Mouse (Mus musculus) limb, embryonic 14.5 days (tissue): ENCODE results near the gene Col5a3. TPM values are rescaled to one million over a fixed set of nuclear protein-coding genes. Genes with fewer than 3 reads are reported as not detected.

Experiments
- ATAC-seq: fragments of 200-750 bp; cut with Nextera tagmentation; 2 replicates; pipeline ENCODE4 v1.8.0; 2017; ENCODE audit warnings: low read depth, moderate number of reproducible peaks, moderate TSS enrichment; ENCODE audit not compliant: low FRiP score
- DNase-seq: peaks from one replicate; pipeline ENCODE4 v3.0.0-alpha.2; 2015; ENCODE audit warnings: low spot score
- H3K27ac ChIP-seq: fragments of 300-500 bp; sonication (generic); replicated peaks from 2 replicates; pipeline ENCODE4 v1.5.1; 2014; ENCODE audit warnings: low read depth, mild to moderate bottlenecking, low read length, moderate library complexity, mixed read lengths
- H3K27me3 ChIP-seq: fragments of 300-500 bp; sonication (generic); 2 replicates; pipeline ENCODE4 v1.6.1; 2014; ENCODE audit warnings: low read length, mixed read lengths; ENCODE audit not compliant: control insufficient read depth, insufficient read depth
- H3K36me3 ChIP-seq: fragments of 300-500 bp; sonication (generic); 2 replicates; pipeline ENCODE4 v1.6.1; 2014; ENCODE audit warnings: mild to moderate bottlenecking, low read length, moderate library complexity, mixed read lengths; ENCODE audit not compliant: control insufficient read depth, insufficient read depth
- H3K4me1 ChIP-seq: fragments of 300-500 bp; sonication (generic); 2 replicates; pipeline ENCODE4 v1.6.1; 2014; ENCODE audit warnings: antibody characterized with exemption, low read length, mixed read lengths; ENCODE audit not compliant: control insufficient read depth, insufficient read depth
- H3K4me2 ChIP-seq: fragments of 300-500 bp; sonication (generic); replicated peaks from 2 replicates; pipeline ENCODE4 v1.6.1; 2014; ENCODE audit warnings: low read depth, mild to moderate bottlenecking, low read length, moderate library complexity; ENCODE audit not compliant: severe bottlenecking
- H3K4me3 ChIP-seq: fragments of 300-500 bp; sonication (generic); replicated peaks from 2 replicates; pipeline ENCODE4 v1.5.1; 2014; ENCODE audit warnings: low read length
- H3K9ac ChIP-seq: fragments of 300-500 bp; sonication (generic); 2 replicates; pipeline ENCODE4 v1.6.1; 2014; ENCODE audit warnings: mild to moderate bottlenecking, low read depth, low read length, moderate library complexity; ENCODE audit not compliant: severe bottlenecking
- H3K9me3 ChIP-seq: fragments of 300-500 bp; sonication (generic); 2 replicates; pipeline ENCODE4 v1.6.1; 2016; ENCODE audit warnings: low read length; ENCODE audit not compliant: control insufficient read depth
- POLR2A ChIP-seq: fragments of 200-500 bp; IDR thresholded peaks from 2 replicates; pipeline ENCODE4 v1.8.0; 2012; ENCODE audit warnings: inconsistent platforms, mild to moderate bottlenecking, moderate library complexity, borderline replicate concordance; ENCODE audit not compliant: insufficient read depth, insufficient read length; ENCODE audit errors: extremely low read depth
- WGBS: fragments of 180-500 bp; shearing (Covaris S2); extraction: QIAGEN DNeasy Blood & Tissue Kit; methylation state at CpG from one replicate; pipeline ENCODE4 v1.1.7; 2014; 5-methylcytosine and 5-hydroxymethylcytosine counted together
- polyA plus RNA-seq, 2 experiments: library from polyadenylated mRNA; depleted of rRNA in 1 of 2; stranded (reverse) in 1 of 2; unstranded in 1 of 2; fragments of >200 nt; fragmentation: Nextera tagmentation in 1 of 2; extraction: Ambion mirVana in 1 of 2; gene quantifications; 2 replicates each; pipeline versions ENCODE4 v1.2.1 to v1.2.3; 2012 to 2014

Gene Col5a3
- polyA plus RNA-seq, 2 experiments, result 4.5 to 6.7 TPM

- peaks cover 19% of the 10 kb centered on the region for H3K27me3 ChIP-seq
- H3K4me3 ChIP-seq, result no peak overlapping the region
- DNase-seq, result no peak
- H3K9me3 ChIP-seq, result no peaks in the 10 kb centered on the region
- H3K36me3 ChIP-seq, result no peaks in the 10 kb centered on the region
- H3K4me1 ChIP-seq, result peaks cover 5% of the 10 kb centered on the region; the same call in 1 of the 2 replicates
- no peak for ATAC-seq
- WGBS, result 37% methylated on average over 2 of the region's 2 CpGs
- H3K27ac ChIP-seq, result no peak overlapping the region
- no peak overlapping the region for H3K4me2 ChIP-seq
- TF ChIP-seq POLR2A, result no peak
- H3K9ac ChIP-seq, result no peak overlapping the region
Measured at GRCm38 (mm10) chr9:20721582-20721981, 93.3 kb downstream of the Col5a3 start.

Other genes with a start within 250 kb of the Col5a3 start
- gene Zfp846, start 233.8 kb downstream of the Col5a3 start, polyA plus RNA-seq (2012; rRNA removed), result 10.6 and 13.1 TPM in 2 replicates
- 18.2 and 20.0 TPM in 2 replicates for gene Zfp846, start 233.8 kb downstream of the Col5a3 start, polyA plus RNA-seq (2014; fragmentation: Nextera tagmentation; extraction: Ambion mirVana)
- gene Ubl5, start 172.2 kb downstream of the Col5a3 start, polyA plus RNA-seq (2012; rRNA removed), result 229 and 475 TPM in 2 replicates
- 347 and 354 TPM in 2 replicates for gene Ubl5, start 172.2 kb downstream of the Col5a3 start, polyA plus RNA-seq (2014; fragmentation: Nextera tagmentation; extraction: Ambion mirVana)
- 41.5 and 52.8 TPM in 2 replicates for gene Fbxl12, start 170.3 kb downstream of the Col5a3 start, polyA plus RNA-seq (2012; rRNA removed)
- gene Fbxl12, start 170.3 kb downstream of the Col5a3 start, polyA plus RNA-seq (2014; fragmentation: Nextera tagmentation; extraction: Ambion mirVana), result 11.9 and 12.9 TPM in 2 replicates
- 25.2 and 28.0 TPM in 2 replicates for gene Pin1, start 163.0 kb downstream of the Col5a3 start, polyA plus RNA-seq (2012; rRNA removed)
- 47.8 and 51.2 TPM in 2 replicates for gene Pin1, start 163.0 kb downstream of the Col5a3 start, polyA plus RNA-seq (2014; fragmentation: Nextera tagmentation; extraction: Ambion mirVana)
- gene Olfm2, start 68.7 kb downstream of the Col5a3 start, polyA plus RNA-seq (2012; rRNA removed), result 6.9 and 8.8 TPM in 2 replicates
- gene Olfm2, start 68.7 kb downstream of the Col5a3 start, polyA plus RNA-seq (2014; fragmentation: Nextera tagmentation; extraction: Ambion mirVana), result 4.8 and 6.5 TPM in 2 replicates
- gene Rdh8, start 3.4 kb upstream of the Col5a3 start, polyA plus RNA-seq (2012; rRNA removed), result not detected in 2 replicates
- not detected in 2 replicates for gene Rdh8, start 3.4 kb upstream of the Col5a3 start, polyA plus RNA-seq (2014; fragmentation: Nextera tagmentation; extraction: Ambion mirVana)
- 25.4 and 35.2 TPM in 2 replicates for gene A230050P20Rik, start 53.6 kb upstream of the Col5a3 start, polyA plus RNA-seq (2012; rRNA removed)
- 4.5 and 4.7 TPM in 2 replicates for gene A230050P20Rik, start 53.6 kb upstream of the Col5a3 start, polyA plus RNA-seq (2014; fragmentation: Nextera tagmentation; extraction: Ambion mirVana)
- gene Angptl6, start 64.7 kb upstream of the Col5a3 start, polyA plus RNA-seq (2012; rRNA removed), result 3.1 and 4.0 TPM in 2 replicates
- gene Angptl6, start 64.7 kb upstream of the Col5a3 start, polyA plus RNA-seq (2014; fragmentation: Nextera tagmentation; extraction: Ambion mirVana), result 2.4 and 4.3 TPM in 2 replicates
- 147 and 175 TPM in 2 replicates for gene Ppan, start 73.1 kb upstream of the Col5a3 start, polyA plus RNA-seq (2012; rRNA removed)
- 79.8 and 82.7 TPM in 2 replicates for gene Ppan, start 73.1 kb upstream of the Col5a3 start, polyA plus RNA-seq (2014; fragmentation: Nextera tagmentation; extraction: Ambion mirVana)
- gene Eif3g, start 83.6 kb upstream of the Col5a3 start, polyA plus RNA-seq (2012; rRNA removed), result 167 and 179 TPM in 2 replicates
- 287 and 289 TPM in 2 replicates for gene Eif3g, start 83.6 kb upstream of the Col5a3 start, polyA plus RNA-seq (2014; fragmentation: Nextera tagmentation; extraction: Ambion mirVana)
- gene Dnmt1, start 144.8 kb upstream of the Col5a3 start, polyA plus RNA-seq (2012; rRNA removed), result 115 and 118 TPM in 2 replicates
- gene Dnmt1, start 144.8 kb upstream of the Col5a3 start, polyA plus RNA-seq (2014; fragmentation: Nextera tagmentation; extraction: Ambion mirVana), result 60.9 and 62.0 TPM in 2 replicates
- gene S1pr2, start 161.7 kb upstream of the Col5a3 start, polyA plus RNA-seq (2012; rRNA removed), result 28.3 and 37.6 TPM in 2 replicates
- 59.9 and 67.9 TPM in 2 replicates for gene S1pr2, start 161.7 kb upstream of the Col5a3 start, polyA plus RNA-seq (2014; fragmentation: Nextera tagmentation; extraction: Ambion mirVana)
- 89.0 and 114 TPM in 2 replicates for gene Mrpl4, start 187.7 kb upstream of the Col5a3 start, polyA plus RNA-seq (2012; rRNA removed)
- 115 and 118 TPM in 2 replicates for gene Mrpl4, start 187.7 kb upstream of the Col5a3 start, polyA plus RNA-seq (2014; fragmentation: Nextera tagmentation; extraction: Ambion mirVana)
- 15.5 and 16.6 TPM in 2 replicates for gene Icam1, start 200.9 kb upstream of the Col5a3 start, polyA plus RNA-seq (2012; rRNA removed)
- gene Icam1, start 200.9 kb upstream of the Col5a3 start, polyA plus RNA-seq (2014; fragmentation: Nextera tagmentation; extraction: Ambion mirVana), result 18.3 and 21.2 TPM in 2 replicates
- gene Icam4, start 214.3 kb upstream of the Col5a3 start, polyA plus RNA-seq (2012; rRNA removed), result 0.26 and 0.47 TPM in 2 replicates
- 0.99 and 1.3 TPM in 2 replicates for gene Icam4, start 214.3 kb upstream of the Col5a3 start, polyA plus RNA-seq (2014; fragmentation: Nextera tagmentation; extraction: Ambion mirVana)
- gene Icam5, start 217.0 kb upstream of the Col5a3 start, polyA plus RNA-seq (2012; rRNA removed), result 0.23 and 0.34 TPM in 2 replicates
- gene Icam5, start 217.0 kb upstream of the Col5a3 start, polyA plus RNA-seq (2014; fragmentation: Nextera tagmentation; extraction: Ambion mirVana), result 0.08 and 0.11 TPM in 2 replicates